Mouse (Mus musculus): ENCODE measurements around the gene Cars2. TPM values are rescaled to one million over a fixed set of nuclear protein-coding genes. Genes with fewer than 3 reads are reported as not detected.
"Not testable (repeated sequence)": the region's sequence is repeated elsewhere in the genome, so short reads cannot be mapped to it uniquely, and the experiment has no call there.

Cars2 gene
- total RNA-seq, 2 experiments from 2014 or later, result 31.9 to 36.3 TPM

DNA sequence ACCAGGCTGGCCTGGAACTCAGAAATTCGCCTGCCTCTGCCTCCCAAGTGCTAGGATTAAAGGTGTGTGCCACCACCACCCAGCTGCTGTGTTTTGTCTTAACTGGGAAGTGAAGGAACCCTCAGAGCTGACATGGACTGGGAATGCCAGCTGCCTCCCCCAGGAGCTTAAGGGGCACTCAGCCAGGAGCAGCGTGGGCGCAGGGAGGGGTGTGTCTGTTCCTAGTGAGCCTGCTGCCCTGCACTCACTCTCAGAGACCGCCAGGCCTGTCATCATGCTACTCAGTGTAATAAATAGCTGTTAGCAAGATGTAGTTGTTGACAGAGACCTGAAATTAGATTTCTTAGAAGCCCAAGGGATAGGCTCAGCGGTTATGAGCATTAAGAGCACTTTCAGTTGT, 39.6 kb downstream of the Cars2 start:
- DNase-seq, result no peak

DNA sequence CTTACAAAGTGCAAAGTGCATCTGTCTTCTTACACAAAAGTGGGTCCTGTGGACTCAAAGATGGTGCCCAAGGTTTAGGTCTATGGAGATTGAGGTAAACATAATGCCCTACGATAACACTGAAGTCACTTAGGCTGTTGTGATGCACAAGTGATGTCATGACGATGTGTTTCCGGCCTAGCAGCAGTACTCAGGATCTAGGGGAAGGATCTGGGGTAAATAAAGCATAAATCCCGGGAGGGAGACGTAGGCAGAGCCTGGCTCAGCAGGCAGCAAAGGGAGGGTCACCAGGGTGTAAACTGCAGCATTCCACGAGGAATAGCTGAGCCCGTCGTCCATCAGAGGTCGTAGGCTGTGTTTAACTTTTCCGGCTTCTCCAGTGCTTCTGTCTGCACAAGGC, 41.7 kb downstream of the Cars2 start:
- no peak for DNase-seq

DNA sequence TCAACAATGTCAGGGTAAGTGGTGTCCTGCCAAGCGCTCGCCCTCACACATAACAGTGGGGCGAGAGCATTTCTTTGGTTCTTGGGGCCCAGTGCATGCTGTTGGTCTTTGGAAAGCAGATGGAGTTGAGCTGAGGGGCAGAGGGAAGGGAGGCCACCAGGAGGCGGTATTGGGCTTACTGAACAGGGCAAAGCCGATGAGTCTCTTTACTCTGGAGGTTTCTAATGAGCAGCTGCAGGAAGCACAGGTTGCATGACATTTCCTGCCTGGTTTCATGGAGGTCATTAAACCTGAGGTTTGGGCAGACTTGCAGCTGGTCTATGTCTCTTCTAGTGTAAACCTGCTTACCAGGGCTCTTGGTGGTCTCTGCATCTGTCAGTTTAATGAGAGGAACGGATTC, 43.8 kb downstream of the Cars2 start:
- DNase-seq, result peak; percentile 79

DNA sequence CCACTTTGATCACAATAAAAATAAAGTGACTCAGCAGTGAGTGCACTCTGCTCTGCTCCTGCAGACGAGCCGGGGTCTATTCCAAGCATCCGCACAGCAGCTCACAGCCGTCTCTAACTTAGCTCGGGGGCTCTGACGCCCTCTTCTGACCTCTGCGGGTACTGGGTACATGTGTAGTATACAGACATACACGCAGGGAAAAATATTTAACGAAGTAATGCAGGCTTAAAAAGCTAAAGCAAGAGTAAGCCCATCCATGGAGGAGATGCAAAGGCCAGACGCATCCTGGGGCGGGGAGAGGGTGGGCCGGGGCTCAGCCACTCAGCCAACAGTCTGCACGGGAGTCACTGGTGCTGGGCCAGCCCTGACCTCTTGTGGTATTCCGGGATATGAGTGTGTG, 44.5 kb downstream of the Cars2 start:
- DNase-seq, result no peak

DNA sequence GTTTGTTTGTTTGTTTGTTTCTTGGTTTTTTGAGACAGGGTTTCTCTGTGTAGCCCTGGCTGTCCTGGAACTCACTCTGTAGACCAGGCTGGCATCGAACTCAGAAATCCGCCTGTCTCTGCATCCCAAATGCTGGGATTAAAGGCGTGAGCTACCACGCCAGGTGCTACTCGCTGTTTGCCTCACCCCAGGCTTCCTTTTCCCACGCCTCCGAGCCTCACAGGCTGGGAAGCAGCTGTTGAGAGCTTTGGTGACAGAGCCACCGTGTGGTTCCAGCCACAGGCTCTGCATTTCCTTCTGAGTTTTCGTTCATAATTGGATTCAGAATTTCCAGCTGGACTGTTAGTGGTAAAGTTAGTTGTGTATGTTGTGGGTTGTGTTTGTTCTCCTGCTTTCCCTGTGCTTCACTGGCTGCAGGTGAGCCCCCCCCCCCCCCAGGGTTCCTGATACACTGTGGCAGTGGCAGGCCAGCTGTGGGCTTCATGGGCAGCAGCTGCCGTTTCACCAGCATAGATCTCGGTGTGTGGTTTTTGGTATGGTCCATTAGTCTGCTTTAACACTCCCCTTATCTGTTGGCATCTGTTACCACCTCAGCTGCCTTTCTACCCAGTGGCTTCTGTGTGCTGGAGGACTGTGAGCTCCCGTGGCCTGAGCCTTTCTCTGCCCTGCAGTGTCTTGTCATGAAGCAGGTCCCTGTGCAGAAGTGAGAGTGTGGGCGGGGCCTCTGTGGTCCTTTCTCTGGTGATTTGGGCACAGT, 46.9 kb downstream of the Cars2 start:
- no peak for DNase-seq

DNA sequence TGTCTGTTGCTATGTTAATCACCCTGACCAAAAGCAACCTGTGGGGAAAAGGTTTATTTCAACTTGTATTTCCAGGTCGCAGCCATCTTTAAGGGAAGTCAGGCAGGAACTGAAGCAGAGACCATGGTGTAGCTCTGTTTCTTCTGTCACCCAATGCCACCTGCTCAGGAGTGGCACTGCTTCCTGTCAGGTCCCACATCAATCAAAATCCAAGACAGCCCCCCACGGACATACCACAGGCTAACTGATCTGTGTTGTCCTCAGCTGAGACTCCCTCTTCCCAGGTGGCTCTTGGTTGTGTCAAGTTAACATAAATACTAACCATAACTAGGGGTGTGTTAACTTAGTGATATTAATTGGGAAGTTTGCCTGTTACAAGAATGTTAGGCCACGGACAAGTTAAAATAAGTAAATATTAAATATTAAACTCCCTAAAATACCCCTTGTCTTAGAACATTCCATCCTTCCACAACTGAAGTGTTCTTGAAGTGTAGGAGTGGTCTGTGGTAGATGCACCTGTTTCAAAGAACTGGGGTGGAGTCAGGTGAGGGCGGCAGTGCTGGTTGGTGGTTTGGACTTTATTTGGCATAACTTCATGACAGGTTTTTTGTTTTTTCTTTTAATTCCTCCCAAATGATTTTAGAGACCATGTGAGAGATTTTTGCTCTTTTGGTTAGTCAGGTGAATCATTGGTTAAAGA, 51.6 kb downstream of the Cars2 start:
- DNase-seq, result no peak

DNA sequence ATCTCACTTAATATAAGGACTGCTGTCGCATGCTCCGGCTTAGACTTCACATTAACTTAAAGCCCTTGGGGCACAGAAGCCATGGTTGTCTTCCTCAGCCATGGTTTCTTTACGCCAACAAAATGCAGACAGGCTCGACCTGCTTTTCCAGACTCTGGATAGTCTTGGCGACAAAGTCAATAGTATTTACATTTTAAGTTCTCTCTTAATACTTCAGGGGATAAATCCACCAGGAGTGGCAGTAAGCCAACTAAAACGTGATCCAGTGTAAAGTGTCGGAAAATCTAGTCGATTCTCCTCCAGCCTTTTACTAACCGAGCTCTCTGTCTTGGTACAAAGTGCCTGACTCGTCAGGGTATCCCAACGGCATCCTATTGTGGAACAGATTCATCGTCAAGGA, 52.3 kb downstream of the Cars2 start:
- DNase-seq, result no peak

DNA sequence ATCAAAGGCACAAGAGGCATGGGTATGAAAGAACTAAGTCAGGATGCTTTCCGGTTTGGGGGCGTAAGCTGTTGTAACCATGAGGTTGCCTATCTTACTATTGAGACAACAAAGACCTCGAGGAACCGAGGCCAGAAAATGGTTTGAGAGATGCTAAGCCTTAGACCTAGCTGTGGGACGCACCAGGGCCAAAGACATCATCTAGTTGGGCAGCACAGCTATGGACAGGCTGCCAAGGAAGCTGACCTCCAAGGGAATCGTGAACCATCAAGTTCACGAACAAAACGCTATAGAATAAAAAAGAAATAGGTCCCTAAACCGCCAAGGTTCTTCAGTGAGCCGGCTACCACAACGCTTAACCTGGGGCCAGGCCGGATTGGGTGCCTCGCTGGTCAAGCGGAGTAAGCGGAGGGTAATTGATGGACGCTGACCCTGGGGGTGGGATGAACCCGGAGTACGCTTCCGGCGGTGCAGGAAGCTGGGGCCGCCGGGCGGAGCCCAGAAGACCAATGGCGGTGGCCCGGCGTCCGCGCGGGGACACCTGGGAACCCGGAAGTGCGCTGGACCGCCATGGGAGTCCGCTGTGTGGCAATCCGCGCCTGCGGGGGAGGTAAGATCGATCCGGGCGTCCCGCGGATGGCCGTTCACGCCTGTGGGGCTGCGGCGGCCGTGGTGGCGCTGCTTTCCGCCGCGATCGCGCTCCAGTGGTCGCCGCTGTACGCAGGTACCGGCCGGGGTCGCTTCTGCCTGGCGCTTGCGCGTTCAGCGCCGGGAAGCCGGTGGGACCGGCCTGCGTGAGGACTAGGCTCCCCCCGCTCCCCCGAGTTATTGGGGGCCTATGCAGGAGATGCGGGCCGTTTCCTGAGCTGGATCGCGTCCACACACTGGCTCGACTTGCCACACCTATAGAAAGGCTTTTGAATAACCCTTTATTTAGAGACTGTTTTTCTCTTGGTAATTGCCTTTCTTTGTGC, 53.3 kb downstream of the Cars2 start, which contains the start of gene Naxd:
Gene Naxd (plus strand): TSS at position 490 of the 974 bp plus-strand sequence.
- peak; percentile 90 for DNase-seq

DNA sequence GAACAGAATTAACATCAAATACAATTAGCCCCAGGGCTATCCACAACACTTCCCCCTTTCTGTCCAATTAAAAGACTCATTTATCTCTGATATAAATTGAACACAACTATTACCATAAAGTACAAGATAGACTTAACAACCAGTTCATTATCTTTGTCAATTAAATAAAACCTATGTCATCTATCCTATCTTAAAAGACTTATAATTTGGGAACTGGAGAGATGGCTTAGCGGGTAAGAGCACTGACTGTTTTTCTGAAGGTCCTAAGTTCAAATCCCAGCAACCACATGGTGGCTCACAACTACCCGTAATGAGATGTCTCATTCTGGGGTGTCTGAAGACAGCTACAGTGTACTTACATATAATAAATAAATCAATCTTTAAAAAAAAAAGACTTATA, 58.2 kb downstream of the Cars2 start:
- not testable (repeated sequence) for DNase-seq

DNA sequence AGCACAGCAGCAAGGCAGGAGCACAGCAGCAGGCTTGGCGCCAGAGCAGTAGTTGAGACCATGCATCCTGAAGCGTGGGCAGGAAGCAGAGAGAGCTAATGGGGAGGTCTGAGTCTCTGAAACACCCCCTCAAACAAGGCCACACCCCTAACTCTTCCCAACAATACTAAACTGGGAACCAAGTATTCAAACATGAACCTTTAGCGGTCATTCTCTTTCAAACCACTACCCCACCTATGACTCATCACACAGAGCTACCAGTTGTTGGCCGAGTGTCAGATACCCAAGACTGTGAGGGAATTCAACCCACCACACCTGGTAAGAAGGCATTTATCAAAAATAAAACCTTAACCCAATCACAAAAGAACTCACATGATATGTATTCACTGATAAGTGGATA, 63.4 kb downstream of the Cars2 start:
- DNase-seq, result no peak

DNA sequence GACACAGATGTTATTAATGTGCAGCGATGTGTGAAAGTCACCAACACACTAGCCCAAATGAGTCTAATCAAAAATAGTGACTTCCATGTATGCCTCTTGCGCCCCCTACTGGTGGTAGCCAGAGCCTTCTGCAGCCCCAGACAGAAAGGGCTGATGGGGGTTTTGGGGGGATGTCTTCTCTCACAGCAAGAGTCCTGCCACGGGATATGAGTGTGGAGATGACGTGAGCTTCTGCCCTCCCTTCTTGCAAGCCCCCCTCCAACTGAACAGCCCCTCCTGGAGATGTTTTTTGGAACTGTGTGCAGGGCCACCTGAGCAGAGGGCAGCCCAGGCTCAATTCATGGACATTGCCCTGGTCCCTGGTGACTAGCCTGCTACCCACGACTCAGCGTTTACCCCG, 64.4 kb downstream of the Cars2 start:
- peak; percentile 87 for DNase-seq

DNA sequence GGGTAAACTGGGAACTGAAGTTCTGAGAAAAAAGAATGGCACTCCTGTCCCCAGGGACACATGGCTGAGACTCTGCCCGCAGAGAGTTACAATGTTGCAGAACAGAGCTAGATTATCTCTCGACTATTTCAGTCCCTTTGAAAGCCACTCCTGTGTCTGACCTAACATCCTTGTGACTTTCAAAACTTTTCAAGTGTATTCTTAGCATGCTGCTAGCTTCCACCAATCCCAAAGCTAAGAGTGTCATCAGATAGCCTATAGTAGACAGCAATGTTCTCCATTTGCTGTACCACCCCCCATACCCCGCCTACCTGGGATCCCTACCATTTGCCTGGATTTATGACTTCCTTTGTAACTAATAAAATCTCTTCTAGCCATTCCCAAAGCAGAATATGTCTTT, 68.0 kb downstream of the Cars2 start:
- no peak for DNase-seq

DNA sequence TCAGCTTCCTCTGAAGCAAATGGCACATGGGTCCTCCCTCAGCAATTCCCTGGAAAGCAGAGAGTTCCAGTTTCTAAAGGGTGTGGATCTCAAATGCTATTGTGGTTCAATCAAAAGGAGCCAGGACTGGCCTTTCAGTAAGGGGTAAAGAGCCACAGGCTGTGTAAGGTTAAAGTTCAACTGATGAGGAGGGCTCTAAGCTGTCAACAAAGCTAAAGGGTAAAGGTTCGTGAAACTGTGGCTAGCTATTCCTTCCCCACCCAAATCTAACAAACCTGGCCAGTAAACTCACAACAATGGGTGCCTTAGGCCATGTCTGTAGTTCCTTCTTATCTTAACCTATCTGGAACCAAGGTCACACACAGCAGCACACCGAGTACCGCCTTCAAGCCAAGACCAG, 68.7 kb downstream of the Cars2 start:
- no peak for DNase-seq

DNA sequence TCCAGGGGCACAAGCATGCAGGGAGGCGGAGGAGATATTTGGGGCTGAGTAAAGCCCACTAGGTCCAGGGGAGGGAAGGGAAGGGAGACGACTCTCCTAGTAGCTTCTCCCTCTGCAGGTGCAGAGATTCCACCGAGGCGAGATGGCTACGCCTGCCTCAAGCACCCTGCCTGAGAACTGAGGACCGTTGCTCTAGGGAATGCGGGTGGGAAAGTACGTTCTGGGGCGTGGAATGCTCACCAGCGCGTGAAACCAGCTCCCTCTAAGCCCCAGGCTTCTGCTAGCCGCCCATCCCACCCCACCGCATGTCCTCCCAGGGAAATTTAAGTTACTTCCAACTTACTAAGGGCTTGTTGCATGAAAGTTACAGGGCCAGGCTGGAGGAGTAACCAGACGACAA, 71.0 kb downstream of the Cars2 start:
- no peak for DNase-seq

DNA sequence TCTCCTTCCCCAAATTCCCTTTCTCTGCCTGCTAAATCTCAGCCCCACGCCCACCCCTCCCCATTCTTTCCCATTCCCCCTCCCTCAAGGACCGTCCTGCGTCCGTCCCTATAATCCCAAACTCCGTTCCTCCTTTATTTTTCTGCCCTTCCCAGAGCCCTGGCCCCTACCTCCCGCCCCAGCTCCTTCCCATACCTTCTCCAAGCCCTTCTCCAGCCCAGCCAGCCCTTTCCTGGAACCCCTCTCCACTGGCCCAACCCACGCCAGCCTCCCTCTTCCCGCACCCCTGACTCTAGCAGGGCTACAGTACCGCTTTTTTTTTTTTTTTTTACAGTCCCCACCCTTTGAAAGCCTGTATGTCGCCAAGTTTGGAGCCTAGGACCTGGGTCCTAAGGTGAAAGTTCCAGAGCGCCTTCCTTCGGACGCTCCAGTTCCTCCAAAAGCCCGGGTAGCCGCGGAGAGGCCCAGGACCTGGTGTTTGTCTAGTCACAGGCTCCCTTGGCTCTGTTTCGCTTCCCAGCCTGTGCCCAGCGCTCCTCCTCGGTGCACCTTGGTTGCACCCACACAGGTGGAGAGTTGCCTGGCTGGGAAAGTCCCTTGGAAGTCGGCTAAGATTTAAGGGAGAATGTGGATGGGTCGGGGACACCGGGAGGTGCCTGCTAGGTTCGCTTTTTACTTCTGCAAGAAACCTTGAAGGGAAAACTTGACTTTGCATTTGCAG, 71.6 kb downstream of the Cars2 start:
- no peak for DNase-seq

DNA sequence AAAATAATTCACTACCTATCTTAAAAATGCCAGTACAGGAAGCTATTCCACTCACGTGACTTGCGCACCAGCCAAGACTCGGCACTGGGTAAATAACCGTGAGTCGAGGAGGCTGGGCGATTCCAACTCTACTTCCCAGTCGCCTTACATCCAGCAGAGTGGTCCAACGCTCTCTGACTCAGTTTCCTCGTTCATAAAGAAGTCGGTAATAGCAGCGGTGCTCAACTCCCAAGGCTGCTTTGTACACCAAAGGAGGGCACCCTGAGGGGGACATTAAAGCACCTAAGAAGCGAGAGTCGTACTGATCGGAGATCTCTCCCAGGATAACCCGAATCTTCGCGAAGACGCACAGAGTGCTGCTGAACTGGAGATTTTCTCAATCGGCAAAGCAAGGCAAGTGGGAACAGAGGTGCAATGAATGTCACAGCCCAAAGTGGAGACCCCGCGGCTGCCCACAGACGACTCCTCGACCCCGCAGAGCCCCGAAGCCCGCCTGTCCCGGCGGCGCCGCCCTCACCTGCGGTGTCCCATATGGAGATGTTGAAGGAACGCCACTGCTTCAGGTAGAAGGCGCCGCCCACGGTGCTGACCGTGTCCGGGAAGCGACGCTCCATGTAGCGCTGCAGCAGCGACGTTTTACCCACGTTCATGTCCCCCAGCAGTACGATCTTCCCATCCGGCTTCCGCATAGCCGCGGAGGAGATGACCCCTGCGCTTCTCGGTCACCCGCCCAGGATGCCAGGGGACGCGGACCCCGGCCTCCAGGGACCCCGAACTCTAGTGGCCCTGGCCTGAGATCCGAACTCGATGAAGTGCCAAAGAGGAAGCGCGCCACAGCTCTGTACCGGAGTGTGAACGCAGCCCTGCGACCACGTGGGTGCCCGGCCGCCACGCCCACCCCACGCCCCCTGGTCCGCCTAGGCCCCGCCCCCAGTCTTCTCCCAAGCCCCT, 72.5 kb downstream of the Cars2 start, which contains the start of gene Rab20:
Gene Rab20 (minus strand): TSS at position 900 of the 951 bp plus-strand sequence.
- peak; percentile 83 for DNase-seq

DNA sequence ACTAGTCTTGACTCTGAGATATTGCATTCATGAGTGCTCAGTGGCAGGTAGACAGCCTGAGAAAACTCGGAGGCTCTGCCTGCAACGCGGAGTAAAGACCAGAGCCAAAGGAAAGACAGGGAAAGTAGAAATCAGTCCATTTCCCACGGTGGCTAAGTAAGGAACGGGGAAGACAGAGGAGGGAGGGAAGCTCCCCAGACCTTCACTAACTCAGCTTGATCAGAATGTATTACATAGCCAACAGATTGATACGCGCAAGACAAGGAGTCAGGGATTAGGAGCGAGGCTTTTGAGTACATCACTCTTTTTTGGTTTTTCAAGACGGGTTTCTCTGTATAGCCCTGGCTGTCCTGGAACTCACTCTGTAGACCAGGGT, 73.4 kb downstream of the Cars2 start:
- DNase-seq, result no peak

DNA sequence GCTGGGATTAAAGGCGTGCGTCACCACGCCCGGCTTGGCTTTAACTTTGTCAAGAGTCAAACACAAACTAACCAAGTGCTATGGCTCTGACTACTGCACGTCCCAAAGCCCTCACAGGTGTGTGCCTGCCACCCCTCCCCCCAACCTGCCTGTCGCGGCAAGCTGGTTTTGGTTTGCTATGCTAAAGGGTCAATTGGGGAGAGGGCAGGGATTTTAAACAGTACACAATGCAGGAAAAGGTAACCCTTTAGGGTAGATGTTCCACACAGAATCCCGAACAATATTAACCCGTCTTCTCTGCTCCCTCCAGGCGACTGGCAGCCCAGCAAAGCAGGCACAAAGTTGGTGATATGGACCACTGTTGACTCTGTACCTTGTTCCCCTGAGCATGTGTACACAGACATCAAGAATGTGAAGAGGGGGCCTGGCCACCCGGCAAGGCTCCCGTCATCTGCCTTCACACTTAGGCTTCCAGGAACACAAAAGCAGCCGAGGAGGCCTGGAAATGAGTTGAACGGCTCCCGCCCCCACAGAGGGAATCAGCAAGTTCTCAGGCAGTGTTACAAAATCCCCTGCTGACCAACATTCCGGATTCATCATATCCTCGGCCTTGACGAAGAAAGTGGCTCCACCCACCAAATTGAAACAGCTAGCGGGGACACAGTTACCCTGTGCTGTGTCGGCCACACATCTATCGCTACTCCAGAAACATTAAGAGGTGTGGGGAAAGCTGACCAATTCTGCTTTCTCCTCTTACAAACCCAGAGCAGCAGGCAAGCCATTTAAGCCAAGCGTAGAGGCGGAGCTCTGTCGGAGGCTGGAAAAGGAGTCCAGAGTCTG, 74.0 kb downstream of the Cars2 start:
- DNase-seq, result peak; percentile 69

DNA sequence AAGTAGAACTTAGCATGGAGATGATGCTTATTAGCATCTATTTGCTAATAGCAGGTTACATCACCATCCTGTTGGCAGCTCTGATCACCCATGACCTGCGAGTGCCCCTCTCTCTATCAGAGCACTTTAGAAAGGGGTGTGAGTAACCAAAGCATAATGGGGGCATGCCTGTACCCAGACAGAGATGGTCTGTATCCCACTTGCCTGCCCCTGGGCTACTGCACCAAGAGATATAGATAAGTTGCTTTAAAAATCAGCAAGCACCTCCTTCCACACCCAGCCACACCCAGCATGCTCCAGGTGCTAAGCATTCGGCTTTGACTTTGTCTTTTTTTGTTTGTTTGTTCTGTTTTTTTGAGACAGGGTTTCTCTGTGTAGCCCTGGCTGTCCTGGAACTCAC, 74.7 kb downstream of the Cars2 start:
- no peak for DNase-seq

DNA sequence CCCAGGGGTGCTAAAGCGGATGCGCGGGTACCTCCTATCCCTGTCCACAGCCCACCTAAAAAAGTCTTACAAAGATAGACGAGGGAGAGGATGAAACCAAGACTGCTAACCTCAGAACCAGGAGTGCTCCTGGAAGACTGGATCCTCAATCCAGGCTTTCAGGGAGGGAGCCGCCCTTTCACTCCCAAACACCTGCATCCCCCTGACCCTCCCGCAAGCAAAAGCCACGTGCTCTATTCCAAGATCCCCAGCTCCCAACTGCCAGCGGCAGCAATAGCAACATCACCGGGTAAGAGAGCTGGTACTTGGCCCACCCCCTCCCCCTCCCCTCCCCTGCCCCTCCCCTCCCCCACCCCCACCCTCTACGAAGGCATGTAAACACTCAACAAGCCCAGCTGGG, 75.2 kb downstream of the Cars2 start:
- no peak for DNase-seq

All from heart, postnatal 4 days (tissue).